Mouse (Mus musculus) embryo, embryonic 11 days (tissue): ENCODE measurements around the gene Prrc2a.
A peak's percentile ranks its signal among the peaks of the same experiment; 100 is the strongest.

Source experiments
- DNase-seq: peaks from one replicate; pipeline ENCODE4 v3.0.0-alpha.2; 2015

Prrc2a gene

DNA sequence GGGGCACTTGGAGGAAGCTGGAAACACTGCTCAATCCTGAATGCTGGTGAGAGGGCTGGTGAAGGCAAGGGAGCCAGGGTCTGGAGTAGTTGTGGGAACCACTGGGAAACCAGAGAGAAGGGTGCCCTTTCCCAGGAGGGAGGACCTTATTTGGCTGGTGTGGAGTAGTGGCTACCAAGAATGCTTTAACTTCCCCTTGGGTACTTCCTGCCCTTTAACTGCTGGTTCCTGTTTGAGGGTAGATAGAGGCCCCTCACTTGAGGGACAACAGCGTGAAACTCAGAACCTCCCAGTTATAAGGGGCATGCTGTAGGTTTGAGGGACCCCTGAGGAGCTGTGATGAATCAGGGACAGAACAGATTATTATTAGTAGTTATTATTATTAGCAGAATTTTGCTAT lies 24.5 kb upstream of the Prrc2a start:
- DNase-seq: no peak

DNA sequence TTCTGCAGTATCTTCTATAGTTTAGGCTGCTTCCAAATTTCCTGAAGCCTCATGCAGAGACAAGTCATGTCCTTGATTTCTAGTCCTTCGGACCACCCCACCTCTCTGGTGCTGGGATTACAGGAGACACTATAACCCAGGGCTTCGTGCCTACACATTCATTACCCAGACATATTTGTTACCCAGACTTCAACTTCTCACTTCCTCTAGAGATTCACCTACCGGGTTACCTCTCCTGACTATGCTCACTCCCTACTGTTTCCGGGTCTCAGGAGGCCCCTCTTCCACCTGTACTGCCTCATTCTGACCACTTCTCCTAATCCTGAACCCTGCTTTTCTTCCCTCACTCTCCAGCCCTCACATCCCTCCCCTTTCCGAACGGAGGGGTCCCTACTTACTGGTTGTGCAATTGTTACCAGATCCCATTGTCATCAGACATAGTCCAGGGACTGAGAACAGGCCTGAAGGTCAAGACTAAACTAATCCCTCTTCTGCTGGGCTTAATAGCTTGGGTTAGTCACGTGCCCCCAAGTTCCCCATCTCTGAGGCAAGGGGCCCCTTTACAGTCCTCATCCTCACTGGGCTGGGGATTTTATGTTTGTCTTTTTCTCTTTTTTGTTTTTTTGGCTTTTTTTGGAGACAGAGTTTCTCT lies 23.4 kb upstream of the Prrc2a start, which contains the start of gene Lst1:
Gene Lst1, minus strand, starts transcription at position 481 of the 652 bp plus-strand sequence.
- DNase-seq: no peak

- no peak for DNase-seq
Measured at GRCm38 (mm10) chr17:35187345-35187744, 22.6 kb upstream of the Prrc2a start.

DNA sequence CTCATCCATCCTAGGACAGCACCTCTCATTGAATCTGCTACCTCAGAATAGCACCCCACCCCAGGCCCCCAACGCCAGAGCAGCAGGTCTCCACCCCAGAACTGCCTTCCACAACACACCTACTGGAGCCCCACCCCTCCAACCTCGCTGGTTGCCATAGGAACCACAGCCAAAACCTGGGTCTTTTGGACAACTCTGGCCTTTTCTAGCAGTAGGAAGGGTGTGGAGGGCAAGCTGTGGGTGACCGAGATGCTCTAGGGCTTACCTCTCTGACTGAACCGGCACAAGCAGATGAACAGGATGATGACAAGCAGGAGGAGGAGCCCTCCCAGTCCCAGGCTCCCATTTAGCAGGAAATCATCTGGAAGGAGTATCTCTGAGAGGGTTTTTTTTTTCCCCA lies 22.0 kb upstream of the Prrc2a start:
- DNase-seq: peak; percentile 59

DNA sequence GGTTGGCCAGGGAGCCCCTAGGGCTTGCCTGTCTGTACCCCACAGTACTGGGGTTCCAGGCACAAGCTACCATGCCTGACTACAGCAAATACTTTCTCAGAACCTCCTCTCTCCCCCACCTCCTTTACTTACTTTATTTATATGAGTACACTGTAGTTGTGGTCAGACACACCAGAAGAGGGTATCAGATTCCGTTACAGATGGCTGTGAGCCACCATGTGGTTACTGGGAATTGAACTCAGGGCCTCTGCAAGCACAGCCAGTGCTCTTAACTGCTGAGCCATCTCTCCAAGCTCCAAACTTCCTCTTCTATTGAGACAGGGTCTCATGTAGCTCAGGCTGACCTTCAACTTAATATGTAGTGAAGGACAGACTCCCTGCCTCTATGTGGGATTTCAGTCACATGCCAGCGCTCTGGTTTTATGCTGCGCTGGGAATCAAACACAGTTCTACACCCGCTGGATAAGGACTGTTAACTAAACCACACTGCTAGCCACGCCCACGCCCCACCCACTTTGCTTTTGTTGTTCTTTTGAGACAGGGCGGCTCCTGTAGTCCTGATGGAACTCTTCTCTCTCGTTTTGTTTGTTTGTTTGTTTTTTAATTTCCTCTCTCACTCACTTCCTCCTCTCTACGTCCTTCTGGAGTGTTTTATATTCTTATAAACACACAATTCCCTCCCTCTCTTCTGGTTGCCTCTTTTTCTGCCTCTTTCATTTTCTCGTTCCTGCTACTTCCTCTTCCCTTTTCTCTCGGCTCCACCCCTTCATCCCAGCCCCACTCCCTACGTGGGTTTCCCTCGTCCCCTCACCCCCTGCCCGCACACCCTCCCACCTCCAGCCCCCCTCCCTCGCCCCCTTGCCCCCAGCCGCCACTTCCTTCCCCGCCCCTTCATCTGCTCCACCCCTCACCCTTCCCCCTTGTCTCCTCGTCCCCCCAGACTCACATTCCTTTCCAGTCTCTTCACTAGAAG lies 21.2 kb upstream of the Prrc2a start:
- DNase-seq: peak; percentile 80

- DNase-seq: no peak
Measured at GRCm38 (mm10) chr17:35180093-35180492, 15.4 kb upstream of the Prrc2a start.

DNA sequence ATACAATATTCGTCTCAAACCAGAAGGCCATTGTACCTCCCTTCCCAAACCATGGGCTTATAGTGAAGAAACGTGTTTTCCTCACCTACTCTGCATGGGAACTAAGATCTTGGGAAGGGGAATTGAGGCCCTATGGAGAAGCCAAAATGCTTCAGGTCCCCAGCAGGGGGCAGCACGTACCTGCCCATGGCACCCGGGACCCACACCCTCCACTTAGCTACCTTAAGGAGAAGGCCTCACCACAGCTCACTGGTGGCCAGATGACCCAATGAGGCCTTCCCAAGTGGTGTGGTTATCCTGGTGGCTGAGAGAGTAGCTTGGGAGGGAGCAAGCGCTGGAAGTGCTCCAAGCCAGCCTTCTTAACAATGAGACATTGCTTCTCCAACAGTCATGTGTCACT lies 13.8 kb upstream of the Prrc2a start:
- DNase-seq: peak; percentile 80

DNA sequence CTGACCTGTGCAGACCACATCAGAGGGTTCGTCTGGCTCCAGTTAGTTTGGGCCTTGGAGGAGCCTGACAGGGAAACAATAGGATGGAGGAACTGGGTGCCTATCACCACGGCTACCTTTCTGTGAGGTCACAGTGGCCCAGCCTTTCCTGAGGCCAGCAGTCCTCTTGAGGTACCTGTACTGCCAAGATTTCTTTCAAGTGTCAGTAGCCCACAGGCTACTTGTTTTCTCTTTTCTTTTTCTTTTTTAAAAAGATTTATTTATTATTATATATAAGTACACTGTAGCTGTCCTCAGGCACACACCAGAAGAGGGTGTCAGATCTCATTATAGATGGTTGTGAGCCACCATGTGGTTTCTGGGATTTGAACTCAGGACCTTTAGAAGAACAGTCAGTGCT lies 11.3 kb upstream of the Prrc2a start, which contains the start of gene Aif1:
Gene Aif1, minus strand, starts transcription at position 101 of the 400 bp plus-strand sequence.
- DNase-seq: no peak

DNA sequence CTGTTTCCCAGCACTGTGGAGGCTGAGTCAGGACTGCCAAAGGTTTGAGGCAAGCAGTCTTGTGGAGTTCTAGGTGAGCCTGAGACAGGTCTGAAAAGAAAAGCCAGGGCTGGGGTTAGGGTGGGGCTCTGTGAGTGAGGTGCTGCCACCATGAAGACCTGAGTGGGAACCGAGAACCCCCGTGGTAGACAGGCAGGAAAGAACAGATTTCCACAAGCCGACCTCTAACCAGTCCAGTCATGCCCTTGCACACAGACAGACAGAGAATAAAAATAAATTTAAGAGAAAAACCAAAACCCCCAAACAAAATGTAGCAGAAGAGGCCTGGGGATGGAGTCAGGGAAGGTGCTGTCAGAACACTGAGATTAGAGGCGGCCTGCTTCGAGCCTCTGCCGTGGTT lies 10.7 kb upstream of the Prrc2a start:
- DNase-seq: no peak

DNA sequence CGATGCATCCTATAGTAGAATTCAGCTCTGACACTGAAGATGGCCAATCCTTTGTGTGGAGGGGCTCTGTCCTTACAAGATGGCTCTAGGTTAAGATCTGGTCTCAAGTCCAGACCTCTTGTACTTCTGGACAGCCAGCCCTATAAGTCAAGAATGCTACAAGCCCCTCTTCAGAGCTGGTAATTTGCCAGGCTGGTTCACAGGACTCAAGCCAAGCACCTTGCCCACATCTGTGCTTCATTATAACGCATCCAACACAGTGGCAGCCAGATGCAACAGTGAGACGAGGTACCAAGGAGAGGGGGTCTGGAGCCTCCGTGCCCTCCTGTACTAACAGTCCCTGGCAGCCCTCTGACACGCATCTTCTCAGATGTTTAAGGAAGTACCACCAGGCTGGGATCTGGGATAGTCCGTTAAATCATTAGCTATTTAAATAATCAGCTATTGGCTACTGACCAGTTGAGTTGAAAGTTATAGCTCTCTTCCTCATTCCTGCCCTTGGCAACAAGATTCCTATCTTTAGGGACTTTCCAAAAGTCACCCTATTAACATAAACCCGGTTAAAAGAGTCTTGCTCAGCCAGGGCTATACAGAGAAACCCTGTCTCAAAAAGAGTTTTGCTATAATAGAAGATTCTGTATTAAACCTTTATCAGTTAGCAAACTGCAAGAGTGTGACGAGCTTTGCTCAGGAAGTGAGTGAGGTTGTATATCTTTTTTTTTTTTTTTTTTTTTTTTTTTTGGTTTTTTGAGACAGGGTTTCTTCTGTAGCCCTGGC lies 9.7 kb upstream of the Prrc2a start:
- DNase-seq: no peak

GRCm38 (mm10) chr17:35173329-35173728 lies 8.6 kb upstream of the Prrc2a start:
- DNase-seq: no peak

DNA sequence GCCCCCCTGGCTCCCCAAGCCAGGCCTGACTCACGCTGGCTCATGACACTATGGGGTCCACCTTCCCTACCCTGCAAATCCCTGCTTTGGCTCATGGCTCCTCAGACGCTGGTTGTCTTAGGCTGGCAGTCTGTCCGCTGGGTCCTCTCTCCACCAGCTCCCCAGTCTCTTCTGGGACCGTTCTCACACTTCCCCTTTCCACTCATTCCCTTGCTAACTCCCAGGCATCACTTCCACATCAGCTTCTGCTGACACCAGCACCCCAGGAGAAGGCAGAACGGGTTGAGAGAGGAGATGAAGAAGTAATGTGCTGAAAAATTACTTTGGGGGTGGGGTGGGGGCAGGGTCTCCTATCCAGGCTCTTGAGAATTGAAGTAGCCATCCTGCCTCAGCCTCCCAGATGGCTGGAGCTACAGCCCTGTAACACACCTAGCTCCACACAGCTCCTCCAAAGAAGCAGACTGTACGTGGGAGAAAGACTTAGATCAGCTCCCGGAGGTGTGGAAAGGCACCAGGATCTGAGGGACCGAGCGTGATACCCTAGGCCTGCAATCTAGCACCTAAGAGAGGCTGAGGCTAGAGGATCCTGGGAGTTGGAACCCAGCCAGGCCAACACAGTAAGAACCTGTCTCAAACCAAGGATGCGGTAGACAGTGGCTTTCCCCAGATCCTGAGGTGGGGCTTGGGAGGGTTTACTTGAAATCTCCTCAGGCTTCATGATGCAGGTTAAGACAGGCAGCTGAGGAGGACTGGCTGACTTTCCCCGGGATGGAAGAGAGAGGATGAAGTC lies 7.9 kb upstream of the Prrc2a start:
- DNase-seq: no peak

GRCm38 (mm10) chr17:35168541-35169207 lies 4.0 kb upstream of the Prrc2a start:
- DNase-seq: peak; percentile 87

GRCm38 (mm10) chr17:35167794-35168193 lies 3.1 kb upstream of the Prrc2a start:
- DNase-seq: no peak

DNA sequence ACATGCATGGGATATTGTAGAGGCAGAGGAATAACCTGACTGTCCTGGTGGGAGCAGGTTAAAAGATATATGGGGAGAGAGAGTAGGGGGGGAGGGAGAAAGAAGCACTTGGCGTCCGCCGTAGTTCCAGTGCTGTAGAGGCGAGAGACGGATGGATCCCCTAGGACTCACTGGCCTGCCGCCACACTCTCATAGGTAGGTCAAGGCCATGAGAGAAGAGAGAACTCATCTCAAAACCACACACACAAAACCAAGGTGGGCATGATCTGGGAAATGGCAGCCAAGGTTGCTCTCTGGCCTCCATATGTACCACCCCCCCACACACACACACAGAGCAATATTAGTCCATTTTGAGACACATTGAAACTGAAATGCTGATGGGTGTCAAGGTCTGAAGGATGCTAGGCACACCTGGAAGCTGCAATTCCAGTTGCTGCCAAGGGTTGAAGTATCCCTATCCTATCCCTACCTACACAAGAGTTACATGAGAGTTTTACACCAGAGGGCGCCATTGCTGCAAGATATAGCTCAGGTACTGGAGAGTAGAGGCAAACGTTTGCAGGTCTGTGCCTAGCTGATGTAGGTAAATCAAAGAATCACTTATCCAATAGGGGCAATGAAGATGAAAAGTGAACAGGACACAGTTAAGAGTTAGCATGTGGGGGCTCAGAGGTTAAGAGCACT lies 1.8 kb upstream of the Prrc2a start:
- peak; percentile 81 for DNase-seq

DNA sequence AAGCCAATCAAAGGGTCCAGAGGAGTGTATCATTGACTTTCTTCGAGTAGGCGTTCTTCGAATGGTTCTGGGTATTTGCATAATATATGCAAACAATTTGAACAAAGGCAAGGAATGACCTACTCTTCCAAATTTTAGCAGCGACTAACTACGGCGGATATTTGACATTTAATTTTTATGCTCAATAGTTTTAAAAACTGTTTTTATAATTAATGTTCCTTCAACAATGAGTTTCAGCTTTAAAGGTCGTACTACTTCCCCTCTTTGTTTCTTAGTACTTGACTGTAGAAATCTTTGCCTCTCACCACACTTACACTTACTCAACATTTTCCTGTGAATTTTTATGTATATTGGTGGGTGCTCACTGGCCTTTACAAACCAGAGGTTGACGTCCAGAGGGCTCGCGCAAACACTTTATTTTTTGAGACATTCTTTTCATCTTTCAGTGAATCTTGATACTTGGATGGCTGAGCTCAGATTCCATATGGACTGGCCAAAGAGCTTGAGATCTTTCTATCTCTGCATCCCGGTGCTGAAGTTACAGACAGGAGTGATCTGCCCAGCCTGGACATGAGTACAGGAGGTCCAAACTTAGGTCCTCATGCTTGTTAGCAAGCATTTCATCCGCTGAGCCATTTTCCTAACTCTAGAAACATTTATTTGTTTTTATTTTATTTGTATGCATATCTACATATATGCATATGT lies 906 bp upstream of the Prrc2a start:
- DNase-seq: peak; percentile 31

DNA sequence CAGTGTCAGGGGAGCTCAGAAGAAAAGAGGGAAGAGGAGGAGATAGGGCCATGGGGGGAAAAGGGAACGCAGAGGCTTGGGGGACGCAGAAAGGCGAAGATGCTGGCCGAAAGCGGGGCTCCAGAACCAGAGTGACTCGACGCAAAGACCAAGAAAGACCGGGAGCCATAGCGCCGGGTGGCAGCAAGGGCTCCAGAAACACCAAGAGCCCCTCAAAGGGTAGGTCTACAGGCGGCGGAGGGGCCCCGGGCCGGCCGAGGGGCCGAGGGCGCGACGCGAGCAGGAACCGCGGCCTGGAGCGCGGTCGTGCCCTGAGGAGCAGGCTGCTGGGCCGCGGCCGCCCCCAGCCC lies 504 bp downstream of the Prrc2a start:
- no peak for DNase-seq

- DNase-seq: no peak
Measured at GRCm38 (mm10) chr17:35163326-35164081, 1.2 kb downstream of the Prrc2a start.

DNA sequence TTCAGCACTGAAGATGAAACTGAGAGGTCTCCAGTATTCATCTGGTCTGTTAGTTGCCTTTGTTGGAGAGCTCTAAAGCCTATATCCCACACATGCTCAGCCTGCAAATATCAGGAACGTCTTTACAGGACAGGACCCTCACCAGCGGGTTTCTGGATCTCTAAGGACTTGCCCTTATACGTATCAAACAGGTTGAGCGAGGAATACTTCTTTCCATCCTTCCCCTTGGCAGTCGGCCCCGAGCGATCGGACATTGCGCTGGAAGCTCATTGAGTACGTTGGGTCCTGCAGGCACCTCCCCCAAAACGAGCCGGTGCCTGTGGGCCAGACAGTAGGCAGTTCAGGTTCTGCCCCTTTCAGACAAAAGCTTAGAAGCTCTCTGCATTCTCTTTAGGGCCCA lies 2.0 kb downstream of the Prrc2a start:
- DNase-seq: no peak

GRCm38 (mm10) chr17:35162121-35162520 lies 2.6 kb downstream of the Prrc2a start:
- no peak for DNase-seq
